Mouse (Mus musculus) cerebellum, adult 18-20 months (tissue): Measurements from ENCODE around the gene 4930455H04Rik.

Experiments used
- DNase-seq, 2 experiments: peaks; one replicate each; pipeline ENCODE4 v3.0.0; 2021

Gene 4930455H04Rik

DNA sequence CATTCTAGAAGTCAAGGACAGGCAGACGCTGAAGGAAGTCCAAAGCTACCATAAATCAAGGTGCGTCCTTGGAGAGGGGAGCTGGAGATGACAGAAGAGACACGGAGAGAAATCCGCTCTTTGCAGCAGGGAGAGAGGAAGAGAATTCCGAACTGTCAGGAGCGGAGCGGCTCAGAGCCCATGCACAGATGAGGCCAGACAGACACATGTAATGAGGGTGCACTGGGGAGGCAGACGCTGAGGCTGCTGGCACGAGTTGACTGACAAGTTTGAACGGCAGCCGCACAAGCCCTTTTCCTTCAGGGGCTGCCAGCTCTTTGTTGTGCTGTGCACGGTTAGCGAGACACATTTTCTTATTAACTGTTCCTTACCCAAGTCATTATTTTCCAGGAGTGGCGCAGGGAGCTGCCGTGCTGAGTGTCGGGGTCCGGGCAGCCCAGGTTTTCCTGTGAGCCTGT lies 502 bp downstream of the 4930455H04Rik start, which contains the start of gene Palmd:
Gene Palmd (minus strand): TSS at position 448 of the 458 bp plus-strand sequence.
- no peak for DNase-seq

DNA sequence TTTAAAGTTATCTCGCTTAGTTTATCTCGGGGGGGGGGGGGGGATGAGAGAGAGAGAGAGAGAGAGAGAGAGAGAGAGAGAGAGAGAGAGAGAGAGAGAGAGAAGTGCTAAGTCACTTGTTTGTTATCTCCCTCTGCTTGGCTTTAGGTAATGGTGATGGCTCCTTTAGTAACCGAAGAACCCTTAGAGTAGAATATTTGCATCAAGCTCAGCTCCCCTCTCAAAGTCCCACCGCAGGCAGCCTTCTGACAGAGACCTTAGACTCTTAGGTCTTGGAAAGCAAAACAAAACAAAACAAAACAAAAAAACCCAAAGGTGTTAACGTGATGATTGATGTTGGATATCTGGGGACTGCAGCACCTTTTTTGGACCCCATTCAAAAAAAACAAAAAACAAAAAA lies 936 bp downstream of the 4930455H04Rik start:
- no peak for DNase-seq

GRCm38 (mm10) chr3:116969786-116970185 lies 1.7 kb downstream of the 4930455H04Rik start:
- no peak for DNase-seq

GRCm38 (mm10) chr3:116981811-116982575 lies 13.9 kb downstream of the 4930455H04Rik start:
- DNase-seq = no peak

- no peak for DNase-seq
Observed at GRCm38 (mm10) chr3:116985042-116985455, 17.0 kb downstream of the 4930455H04Rik start.

GRCm38 (mm10) chr3:116985741-116986140 lies 17.7 kb downstream of the 4930455H04Rik start:
- DNase-seq = no peak

DNA sequence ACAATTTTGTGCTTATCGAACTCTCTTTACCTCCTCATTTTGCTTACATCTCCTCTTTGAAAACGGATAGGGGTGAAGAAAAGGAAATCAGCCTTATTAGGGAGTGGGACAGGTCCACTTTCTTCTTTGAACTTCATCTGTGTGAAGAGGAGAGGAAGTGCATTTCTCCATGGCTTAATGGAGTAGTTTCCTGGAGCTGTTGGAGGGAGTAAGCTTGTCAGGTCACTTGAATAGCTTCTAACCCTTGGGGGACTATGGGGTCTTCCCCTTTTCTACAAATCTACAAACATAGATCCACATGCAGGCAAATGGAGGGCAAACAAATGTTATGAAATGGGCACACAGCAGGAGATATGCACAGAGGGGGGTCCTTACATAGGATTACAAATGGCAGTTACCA lies 18.4 kb downstream of the 4930455H04Rik start:
- DNase-seq = no peak

- no peak for DNase-seq
Observed at GRCm38 (mm10) chr3:116988221-116988620, 20.2 kb downstream of the 4930455H04Rik start.

DNA sequence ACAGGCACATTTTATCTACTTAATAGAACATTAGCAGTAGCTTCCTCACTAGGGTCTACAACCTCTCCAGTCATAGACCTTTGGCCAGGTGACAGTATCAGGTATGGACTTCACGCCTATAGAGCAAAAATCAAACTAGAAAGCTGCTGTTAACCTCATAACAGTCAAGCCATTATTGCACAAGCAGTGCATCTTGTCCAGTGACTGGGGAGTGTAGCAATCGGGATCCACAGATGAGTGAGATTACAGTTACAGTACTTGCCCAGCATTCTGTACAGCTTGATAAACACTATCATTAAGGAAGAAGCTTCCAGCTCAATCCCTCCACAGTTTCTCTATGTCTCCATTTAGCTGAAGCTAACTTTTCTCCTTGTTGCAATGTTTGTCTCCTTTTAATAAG lies 23.1 kb downstream of the 4930455H04Rik start:
- no peak for DNase-seq

- DNase-seq = no peak
Observed at GRCm38 (mm10) chr3:116993011-116993410, 24.9 kb downstream of the 4930455H04Rik start.

- no peak for DNase-seq
Observed at GRCm38 (mm10) chr3:117001686-117002485, 33.8 kb downstream of the 4930455H04Rik start.

DNA sequence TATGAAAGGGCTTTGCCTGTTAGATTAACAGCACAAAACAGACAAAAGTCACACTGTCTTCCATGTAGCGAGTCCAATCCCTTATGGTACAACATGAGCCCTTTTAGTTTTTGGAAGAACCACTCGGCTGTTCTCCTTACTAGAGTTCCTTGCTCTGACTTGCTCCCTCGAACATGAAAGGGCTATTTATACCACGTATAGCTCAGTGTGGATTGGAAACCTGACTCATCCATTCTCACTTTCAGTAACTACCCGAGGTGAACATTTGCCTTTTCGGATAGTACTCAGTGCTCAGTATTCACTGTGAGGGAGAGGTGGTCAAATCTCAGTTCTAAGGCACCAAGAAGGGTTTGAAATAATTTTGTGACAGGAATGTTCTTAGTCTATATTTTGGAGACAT lies 35.3 kb downstream of the 4930455H04Rik start:
- no peak for DNase-seq

DNA sequence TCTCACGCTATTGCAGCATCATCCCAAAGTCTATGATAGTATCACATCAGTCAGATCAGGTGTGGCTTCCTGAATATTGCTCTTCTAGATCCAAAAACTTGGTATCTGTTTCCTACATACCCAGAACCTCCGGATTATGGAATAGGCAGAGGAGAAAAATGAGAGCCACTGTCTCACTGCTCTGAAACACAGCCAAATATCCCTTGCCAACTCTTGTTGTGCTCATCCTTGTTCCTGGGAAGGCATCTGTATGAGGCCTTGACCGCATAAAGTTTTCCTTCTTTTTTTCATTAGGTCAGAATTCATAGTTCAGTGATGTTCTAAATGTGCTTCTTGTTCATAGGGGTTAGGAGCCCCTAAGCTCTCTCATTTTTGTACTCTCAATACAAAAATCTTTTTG lies 38.6 kb downstream of the 4930455H04Rik start:
- DNase-seq = no peak

- no peak for DNase-seq
Observed at GRCm38 (mm10) chr3:117007340-117007739, 39.3 kb downstream of the 4930455H04Rik start.

- no peak for DNase-seq
Observed at GRCm38 (mm10) chr3:117010182-117010581, 42.1 kb downstream of the 4930455H04Rik start.

- no peak for DNase-seq
Observed at GRCm38 (mm10) chr3:117020319-117020718, 52.3 kb downstream of the 4930455H04Rik start.

GRCm38 (mm10) chr3:117021907-117022306 lies 53.8 kb downstream of the 4930455H04Rik start:
- no peak for DNase-seq

GRCm38 (mm10) chr3:117024111-117024510 lies 56.0 kb downstream of the 4930455H04Rik start:
- no peak for DNase-seq

GRCm38 (mm10) chr3:117024557-117024956 lies 56.5 kb downstream of the 4930455H04Rik start:
- no peak for DNase-seq

GRCm38 (mm10) chr3:117025421-117025820 lies 57.4 kb downstream of the 4930455H04Rik start:
- no peak for DNase-seq
